Mouse (Mus musculus): ENCODE results near the gene Speg. TPM values are rescaled to one million over a fixed set of nuclear protein-coding genes. Genes with fewer than 3 reads are reported as not detected.
A peak's percentile ranks its signal among the peaks of the same experiment; 100 is the strongest.

The Speg gene
- total RNA-seq, 2 experiments from 2014 or later: 181 to 191 TPM

DNA sequence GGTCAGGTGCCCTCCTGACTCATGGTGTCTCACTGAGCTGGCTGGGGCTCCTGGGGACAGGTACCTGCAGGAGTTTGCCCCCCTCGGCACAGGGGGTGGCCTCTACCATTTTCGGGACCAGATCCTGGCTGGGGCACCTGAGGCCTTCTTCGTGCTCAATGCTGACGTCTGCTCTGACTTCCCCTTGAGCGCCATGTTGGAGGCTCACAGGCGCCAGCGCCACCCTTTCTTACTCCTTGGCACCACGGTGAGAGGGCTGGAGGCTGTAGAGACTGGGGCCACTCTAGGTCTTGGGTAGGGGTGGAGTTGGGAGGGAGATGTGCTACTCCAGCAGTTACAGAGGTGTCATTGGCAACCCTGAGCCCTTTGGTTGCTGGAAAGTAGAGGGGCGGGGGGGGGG, 63.7 kb downstream of the Speg start:
- no peak for DNase-seq (ENCODE audit: low spot score in 2 of 2)

DNA sequence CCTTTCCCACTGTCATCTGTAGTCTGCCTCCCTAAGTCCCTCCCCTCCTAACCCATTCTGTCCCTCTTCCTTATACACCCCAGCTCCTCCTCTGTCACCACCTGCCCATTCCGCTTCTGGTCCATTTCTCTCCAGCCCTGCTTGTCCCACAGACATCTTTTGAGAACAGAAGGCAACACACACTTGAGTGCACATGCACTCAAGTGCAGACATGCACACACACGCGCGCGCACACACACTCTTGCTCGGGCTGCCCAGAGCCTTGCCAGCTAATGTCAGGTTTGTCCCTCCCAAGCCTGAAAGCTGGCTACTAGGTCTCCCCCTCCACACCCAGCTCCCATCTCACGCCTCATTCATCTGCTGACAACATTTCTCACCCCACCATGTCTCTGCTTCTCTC, 65.6 kb downstream of the Speg start:
- no peak for DNase-seq (ENCODE audit: low spot score in 2 of 2)

GRCm38 (mm10) chr1:75441471-75441996, 66.4 kb downstream of the Speg start:
- DNase-seq (ENCODE audit: low spot score in 2 of 2): no peak

DNA sequence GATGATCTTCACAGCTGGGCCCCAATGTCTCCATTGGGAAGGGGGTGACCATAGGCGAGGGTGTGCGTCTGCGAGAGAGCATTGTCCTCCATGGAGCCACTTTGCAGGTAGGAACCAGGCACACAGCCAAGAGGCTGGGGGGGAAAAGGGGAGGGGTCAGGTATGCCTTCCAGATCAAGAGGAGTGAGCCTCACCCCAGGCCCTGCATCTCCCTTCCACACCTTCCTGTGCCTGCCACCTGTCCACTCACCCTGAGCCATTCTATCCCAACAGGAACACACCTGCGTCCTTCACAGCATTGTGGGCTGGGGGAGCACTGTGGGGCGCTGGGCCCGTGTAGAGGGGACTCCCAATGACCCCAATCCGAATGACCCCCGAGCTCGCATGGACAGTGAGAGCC, 67.1 kb downstream of the Speg start:
- DNase-seq (ENCODE audit: low spot score in 2 of 2): no peak

GRCm38 (mm10) chr1:75442811-75443210, 67.7 kb downstream of the Speg start:
- no peak for DNase-seq (ENCODE audit: low spot score in 2 of 2)

DNA sequence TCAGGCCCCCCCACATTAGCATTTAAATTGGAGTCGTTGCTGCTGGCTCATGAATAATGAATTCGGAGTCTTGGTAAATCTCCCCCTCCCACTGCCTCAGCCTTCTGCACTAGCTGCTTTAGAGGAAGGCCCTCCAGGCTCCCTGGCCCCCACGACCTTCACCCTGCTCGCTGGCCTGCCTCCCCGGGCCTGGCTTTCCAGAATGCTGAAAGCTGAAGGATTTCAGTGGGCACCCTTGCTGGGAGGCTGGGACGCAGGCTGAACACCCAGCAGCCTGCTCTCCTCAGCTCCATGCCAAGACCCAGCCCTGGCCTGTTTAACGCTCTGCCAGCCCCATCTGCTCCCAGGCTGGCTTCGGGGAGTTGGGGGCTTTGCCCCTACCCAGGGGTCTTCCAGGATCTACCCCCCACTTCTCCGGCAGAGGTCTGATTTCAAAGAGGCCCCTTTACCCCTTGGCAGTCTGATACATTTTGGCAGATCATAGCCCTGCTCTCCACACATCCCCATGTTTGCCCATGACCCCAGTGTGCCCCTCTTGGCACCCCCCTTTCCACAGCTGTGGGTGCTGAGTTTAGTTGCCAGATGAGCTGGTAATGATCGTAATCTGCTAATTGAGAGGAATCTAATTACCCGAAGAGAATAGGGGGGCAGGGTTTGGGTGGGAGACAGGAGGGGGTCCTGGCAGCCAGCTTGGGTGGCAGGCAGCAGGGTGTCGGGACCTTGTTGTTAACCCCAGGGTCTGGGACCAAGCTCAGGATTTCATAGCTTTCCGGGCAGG, 68.3 kb downstream of the Speg start:
- no peak for DNase-seq (ENCODE audit: low spot score in 2 of 2)

- no peak for DNase-seq (ENCODE audit: low spot score in 2 of 2)
Measured at GRCm38 (mm10) chr1:75444208-75444607, 69.1 kb downstream of the Speg start.

- DNase-seq (ENCODE audit: low spot score in 2 of 2): peak; percentile 45 to 75
Measured at GRCm38 (mm10) chr1:75445141-75445701, 70.1 kb downstream of the Speg start.

- DNase-seq (ENCODE audit: low spot score in 2 of 2): peak; percentile 75 to 78
Measured at GRCm38 (mm10) chr1:75445751-75446611, 70.9 kb downstream of the Speg start.

DNA sequence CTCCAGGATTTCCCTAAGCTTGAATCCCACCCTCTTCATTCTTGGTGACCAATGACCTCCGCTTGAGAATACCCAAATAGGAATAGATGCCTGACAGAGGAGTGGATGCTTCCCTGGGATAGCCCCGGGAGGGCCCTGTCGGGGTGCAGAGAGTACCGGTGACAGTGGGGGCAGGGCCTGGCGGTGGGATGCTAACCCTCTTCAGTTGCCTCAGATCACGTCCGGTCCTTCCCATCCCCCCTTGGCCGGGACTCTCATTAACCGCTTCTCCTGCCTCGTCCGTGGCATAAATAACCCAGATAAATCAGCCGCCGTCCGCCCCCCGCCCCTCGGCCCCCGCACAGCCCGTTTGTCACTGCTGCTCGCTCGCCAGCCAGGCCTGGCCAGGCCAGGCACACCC, 71.6 kb downstream of the Speg start:
- no peak for DNase-seq (ENCODE audit: low spot score in 2 of 2)

DNA sequence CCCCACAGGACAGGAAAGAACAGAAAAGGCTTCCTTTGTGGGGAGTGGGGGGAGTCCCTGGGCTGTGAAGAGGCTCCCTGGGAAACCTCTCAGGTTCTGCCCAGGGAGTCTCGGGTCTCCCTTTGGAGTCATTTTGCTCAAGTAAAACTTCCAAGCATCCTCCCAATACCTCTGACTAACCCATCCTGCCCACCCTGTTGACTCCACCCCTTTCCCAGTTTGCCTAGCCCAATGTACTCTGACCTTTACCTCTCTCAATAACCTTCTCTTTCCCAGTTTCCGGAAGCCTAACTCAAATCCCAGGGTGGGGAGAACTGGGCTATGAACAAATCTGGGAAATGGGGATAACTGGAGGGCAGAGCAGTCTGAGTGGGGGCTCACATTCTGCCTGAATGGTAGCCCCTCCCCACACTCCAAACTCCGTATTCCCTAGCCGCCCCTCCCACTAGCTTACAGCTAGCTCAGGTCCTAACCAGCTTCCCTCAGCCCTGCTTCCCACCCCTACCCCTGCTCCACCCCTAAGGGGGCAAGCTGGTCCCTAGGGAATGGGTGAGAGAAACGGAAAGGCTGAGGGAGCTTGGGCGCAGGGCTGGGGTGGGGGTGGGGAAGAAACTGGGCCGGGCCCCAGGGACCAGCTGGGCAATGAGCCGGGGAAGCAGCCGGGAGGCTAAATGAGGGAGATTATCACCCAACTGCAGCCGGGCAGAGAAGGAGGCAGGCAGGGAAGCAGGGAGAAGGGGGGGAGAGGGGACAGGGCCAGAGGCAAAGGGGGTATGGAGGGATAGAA, 72.4 kb downstream of the Speg start:
- DNase-seq (ENCODE audit: low spot score in 2 of 2): no peak

- DNase-seq (ENCODE audit: low spot score in 2 of 2): no peak
Measured at GRCm38 (mm10) chr1:75448052-75448431, 72.9 kb downstream of the Speg start.

DNA sequence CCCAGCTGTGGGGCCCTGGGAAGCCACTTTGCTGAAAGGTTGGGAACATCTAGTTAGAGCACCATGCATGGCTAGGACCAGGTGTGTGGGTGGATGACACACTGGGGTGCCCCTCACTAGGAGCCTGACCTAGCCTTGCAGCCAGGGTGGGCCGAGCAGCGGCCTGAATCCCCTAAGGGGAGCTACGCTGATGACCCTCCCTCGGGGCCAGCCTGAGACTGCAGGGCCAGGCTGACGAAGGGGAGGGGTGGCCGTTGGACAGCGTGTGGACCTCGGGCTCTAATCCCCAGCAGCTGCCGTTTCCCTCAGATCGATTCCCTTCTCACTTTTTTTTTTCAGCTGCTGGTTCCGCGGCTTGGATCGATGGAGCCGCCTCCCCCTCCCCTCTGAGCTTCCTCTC, 73.8 kb downstream of the Speg start:
- no peak for DNase-seq (ENCODE audit: low spot score in 2 of 2)

DNA sequence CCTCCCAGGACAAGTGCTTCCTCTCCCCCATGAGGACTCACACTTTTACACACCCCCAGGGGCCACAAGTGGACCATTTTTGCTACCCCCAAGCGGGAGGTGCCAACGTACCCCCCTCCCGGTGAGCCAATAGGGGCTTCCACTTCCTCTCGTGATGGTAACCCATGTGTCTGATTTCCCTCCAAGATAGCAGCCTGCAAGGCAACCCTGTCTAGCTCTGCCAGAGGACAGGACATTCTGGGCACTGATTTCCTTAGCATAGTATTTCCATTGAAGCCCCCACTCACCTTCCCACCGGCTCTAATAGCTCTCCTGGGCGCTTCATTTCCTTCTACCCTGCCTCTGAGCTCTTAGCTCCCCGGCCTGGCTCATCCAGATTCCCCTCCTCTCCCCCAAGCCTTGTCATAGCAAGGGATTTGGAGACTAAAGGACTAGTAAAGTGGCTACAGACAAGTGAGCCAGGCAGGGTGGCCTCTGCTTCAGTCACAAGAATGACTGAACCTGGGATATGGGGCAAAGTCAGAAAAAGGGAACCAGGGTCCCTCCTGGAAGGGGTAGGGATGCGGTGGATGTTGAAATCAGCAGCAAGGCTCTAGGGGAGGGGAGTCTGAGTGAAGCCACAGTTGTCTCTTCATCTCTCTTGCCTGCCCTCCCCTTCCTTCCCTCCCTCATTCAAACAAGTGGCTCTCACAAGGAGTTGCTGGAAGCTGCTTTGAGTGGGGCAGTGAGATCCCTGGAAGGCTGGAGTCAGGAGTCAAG, 74.5 kb downstream of the Speg start:
- DNase-seq (ENCODE audit: low spot score in 2 of 2): no peak

- DNase-seq (ENCODE audit: low spot score in 2 of 2): no peak
Measured at GRCm38 (mm10) chr1:75450314-75451005, 75.4 kb downstream of the Speg start, which contains the start of gene Asic4. TSS of gene Asic4 (plus strand) at chr1:75450436.

GRCm38 (mm10) chr1:75451900-75452299, 76.8 kb downstream of the Speg start:
- DNase-seq (ENCODE audit: low spot score in 2 of 2): no peak

DNA sequence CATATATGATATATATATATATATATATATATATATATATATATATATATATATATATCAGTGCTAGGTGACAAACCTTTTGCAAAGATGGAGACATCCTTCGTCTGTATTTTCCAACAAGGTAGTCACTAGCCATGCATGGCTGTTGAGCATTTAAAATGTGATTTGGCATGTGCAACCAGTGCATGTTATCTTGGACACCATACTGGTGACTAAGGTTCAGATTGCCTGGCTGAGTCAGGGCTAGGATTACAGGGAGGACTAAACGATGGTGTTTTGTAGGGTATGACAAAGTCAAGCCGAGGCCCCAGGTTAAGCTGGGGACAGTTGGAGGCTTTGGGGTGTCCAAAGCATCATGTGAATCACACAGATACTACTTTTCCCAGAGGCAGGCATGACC, 80.3 kb downstream of the Speg start:
- DNase-seq (ENCODE audit: low spot score in 2 of 2): no peak

- no peak for DNase-seq (ENCODE audit: low spot score in 2 of 2)
Measured at GRCm38 (mm10) chr1:75455948-75456347, 80.9 kb downstream of the Speg start.

DNA sequence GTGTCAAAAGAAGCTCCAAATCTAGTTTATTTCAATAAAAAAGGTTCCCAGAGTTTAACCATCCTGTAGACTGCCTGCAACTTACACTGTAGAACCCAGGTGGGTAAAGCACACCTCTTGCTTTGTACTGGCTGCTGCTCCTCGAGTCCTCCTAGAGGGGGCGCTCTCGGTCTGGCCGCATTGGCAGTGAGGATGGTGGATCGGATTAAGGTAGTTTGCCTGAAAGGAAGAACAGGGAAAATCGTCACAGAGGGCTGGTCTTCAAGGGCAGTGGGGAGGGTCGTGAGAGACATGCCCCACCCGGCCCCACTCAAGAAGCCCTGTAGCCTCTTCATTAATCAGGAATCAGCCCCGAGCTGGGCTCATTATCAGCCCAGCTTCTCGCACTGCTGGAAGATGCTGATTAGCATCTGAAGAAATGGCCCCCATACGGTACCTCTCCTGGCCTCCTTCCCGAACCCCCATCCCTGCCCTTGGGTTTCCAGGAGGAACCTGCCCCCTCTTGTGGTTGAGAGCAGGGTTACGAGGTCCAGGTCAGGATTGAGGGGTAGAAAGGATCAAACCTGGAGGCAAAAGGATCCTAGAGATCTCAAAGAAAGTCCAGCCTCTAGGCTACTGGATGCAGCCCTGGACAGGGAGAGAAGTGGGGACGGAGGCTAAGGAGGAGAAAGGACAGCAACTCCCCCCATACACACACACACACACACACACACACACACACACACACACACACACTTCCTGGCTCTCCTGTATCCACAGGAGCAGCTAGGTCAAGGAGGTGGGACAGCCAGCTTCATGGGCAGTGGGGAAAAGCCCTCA, 81.9 kb downstream of the Speg start:
- no peak for DNase-seq (ENCODE audit: low spot score in 2 of 2)
